Mouse (Mus musculus): Measurements from ENCODE around the gene Tm4sf20. TPM values are rescaled to one million over a fixed set of nuclear protein-coding genes. Genes with fewer than 3 reads are reported as not detected.

Gene Tm4sf20
- polyA plus RNA-seq, 1 experiment from 2014 or later: 0.21 TPM

GRCm38 (mm10) chr1:82743962-82744361 is 24.3 kb downstream of the Tm4sf20 start:
- ATAC-seq (ENCODE audit: insufficient number of reproducible peaks, low FRiP score, low TSS enrichment, low read depth): no peak
- Histone ChIP-seq H3K9ac (no peak overlapping the region), H3K4me3 (replicated peaks) (no peak overlapping the region), H3K4me2 (replicated peaks) (no peak overlapping the region), H3K27ac (replicated peaks) (no peak overlapping the region), H3K9me3 (replicated peaks) (no peaks in the 10 kb centered on the region), H3K27me3 (no peaks in the 10 kb centered on the region), H3K36me3 (peaks cover 17% of the 10 kb centered on the region), H3K4me1 (no peaks in the 10 kb centered on the region)
- WGBS: 88% methylated on average over 3 of the region's 3 CpGs

- Histone ChIP-seq H3K4me2 (replicated peaks) (no peak overlapping the region), H3K4me3 (replicated peaks) (no peak overlapping the region), H3K9me3 (replicated peaks) (no peaks in the 10 kb centered on the region), H3K36me3 (peaks cover 32% of the 10 kb centered on the region), H3K27me3 (no peaks in the 10 kb centered on the region), H3K27ac (replicated peaks) (no peak overlapping the region), H3K4me1 (no peaks in the 10 kb centered on the region), H3K9ac (no peak overlapping the region)
- WGBS: 81% methylated on average over 7 of the region's 7 CpGs
- no peak for ATAC-seq (ENCODE audit: insufficient number of reproducible peaks, low FRiP score, low TSS enrichment, low read depth)
Measured at GRCm38 (mm10) chr1:82741539-82741938, 26.7 kb downstream of the Tm4sf20 start.

GRCm38 (mm10) chr1:82738066-82738465 is 30.2 kb downstream of the Tm4sf20 start:
- no peak overlapping the region for H3K4me2 ChIP-seq (replicated peaks)
- ATAC-seq (ENCODE audit: insufficient number of reproducible peaks, low FRiP score, low TSS enrichment, low read depth): no peak
- 87% methylated on average over 1 of the region's 1 CpGs for WGBS
- H3K4me1 ChIP-seq: no peaks in the 10 kb centered on the region
- H3K9ac ChIP-seq: no peak overlapping the region
- no peaks in the 10 kb centered on the region for H3K27me3 ChIP-seq
- peaks cover 51% of the 10 kb centered on the region for H3K36me3 ChIP-seq
- H3K4me3 ChIP-seq (replicated peaks): no peak overlapping the region
- no peaks in the 10 kb centered on the region for H3K9me3 ChIP-seq (replicated peaks)
- no peak overlapping the region for H3K27ac ChIP-seq (replicated peaks)

GRCm38 (mm10) chr1:82733357-82733756 is 34.9 kb downstream of the Tm4sf20 start:
- H3K4me1 ChIP-seq: no peaks in the 10 kb centered on the region
- no peak overlapping the region for H3K27ac ChIP-seq (replicated peaks)
- H3K4me2 ChIP-seq (replicated peaks): no peak overlapping the region
- peaks cover 79% of the 10 kb centered on the region for H3K36me3 ChIP-seq
- ATAC-seq (ENCODE audit: insufficient number of reproducible peaks, low FRiP score, low TSS enrichment, low read depth): no peak
- no peak overlapping the region for H3K4me3 ChIP-seq (replicated peaks)
- WGBS: 93% methylated on average over 1 of the region's 1 CpGs
- H3K27me3 ChIP-seq: no peaks in the 10 kb centered on the region
- no peak overlapping the region for H3K9ac ChIP-seq
- H3K9me3 ChIP-seq (replicated peaks): no peaks in the 10 kb centered on the region

- 89% methylated on average over 5 of the region's 5 CpGs for WGBS
- Histone ChIP-seq H3K4me2 (replicated peaks) (no peak overlapping the region), H3K27me3 (0 out of 2 replicates have a peak, but pooled peaks cover 3% of the 10 kb centered on the region), H3K4me3 (replicated peaks) (no peak overlapping the region), H3K4me1 (peaks cover 12% of the 10 kb centered on the region), H3K9ac (no peak overlapping the region), H3K27ac (replicated peaks) (no peak overlapping the region), H3K9me3 (replicated peaks) (no peaks in the 10 kb centered on the region), H3K36me3 (peaks cover 35% of the 10 kb centered on the region)
- ATAC-seq (ENCODE audit: insufficient number of reproducible peaks, low FRiP score, low TSS enrichment, low read depth): no peak
Measured at GRCm38 (mm10) chr1:82726482-82726881, 41.8 kb downstream of the Tm4sf20 start.

- 0 out of 2 replicates have a peak, but pooled peaks cover 8% of the 10 kb centered on the region for H3K27me3 ChIP-seq
- H3K4me3 ChIP-seq (replicated peaks): peak overlapping the region; percentile 91
- peak overlapping the region; percentile 87 for H3K4me2 ChIP-seq (replicated peaks)
- WGBS: 53% methylated on average over 4 of the region's 4 CpGs
- no peak overlapping the region for H3K27ac ChIP-seq (replicated peaks)
- peak overlapping the region; percentile 98; the same call in 1 of the 2 replicates for H3K9ac ChIP-seq
- ATAC-seq (ENCODE audit: insufficient number of reproducible peaks, low FRiP score, low TSS enrichment, low read depth): no peak
- H3K9me3 ChIP-seq (replicated peaks): no peaks in the 10 kb centered on the region
- peaks cover 12% of the 10 kb centered on the region for H3K4me1 ChIP-seq
- peaks cover 29% of the 10 kb centered on the region for H3K36me3 ChIP-seq
Measured at GRCm38 (mm10) chr1:82725875-82726185, 42.4 kb downstream of the Tm4sf20 start.

GRCm38 (mm10) chr1:82725026-82725874 is 43.0 kb downstream of the Tm4sf20 start:
- under 1% methylated on average over 37 of the region's 37 CpGs for WGBS
- Histone ChIP-seq H3K9me3 (replicated peaks) (no peaks in the 10 kb centered on the region), H3K4me3 (replicated peaks) (peak overlapping the region; percentile 91), H3K4me2 (replicated peaks) (peak overlapping the region; percentile 87), H3K27ac (replicated peaks) (peak overlapping the region; percentile 84), H3K9ac (peak overlapping the region; percentile 98), H3K4me1 (peaks cover 12% of the 10 kb centered on the region), H3K27me3 (0 out of 2 replicates have a peak, but pooled peaks cover 8% of the 10 kb centered on the region), H3K36me3 (peaks cover 25% of the 10 kb centered on the region)
- ATAC-seq (ENCODE audit: insufficient number of reproducible peaks, low FRiP score, low TSS enrichment, low read depth): peak; percentile 95

- WGBS: 9% methylated on average over 38 of the region's 38 CpGs
- peak within 1 kb of the TSS; percentile 87 for H3K4me2 ChIP-seq (replicated peaks)
- H3K9ac ChIP-seq: peak within 1 kb of the TSS; percentile 98
- H3K27me3 ChIP-seq: 0 out of 2 replicates have a peak, but pooled peaks cover 8% of the 10 kb centered on the region
- peak within 1 kb of the TSS; percentile 91 for H3K4me3 ChIP-seq (replicated peaks)
- H3K36me3 ChIP-seq: peaks cover 17% of the 10 kb centered on the region
- peaks cover 12% of the 10 kb centered on the region for H3K4me1 ChIP-seq
- peak; percentile 99 for ATAC-seq (ENCODE audit: insufficient number of reproducible peaks, low FRiP score, low TSS enrichment, low read depth)
- H3K9me3 ChIP-seq (replicated peaks): no peaks in the 10 kb centered on the region
- peak within 1 kb of the TSS; percentile 84 for H3K27ac ChIP-seq (replicated peaks)
Measured at GRCm38 (mm10) chr1:82724339-82725025, 43.8 kb downstream of the Tm4sf20 start, which contains the start of gene Mff. Gene Mff, plus strand, starts transcription at chr1:82724890.

GRCm38 (mm10) chr1:82717816-82718512 is 50.3 kb downstream of the Tm4sf20 start:
- 0 out of 2 replicates have a peak, but pooled peaks cover 8% of the 10 kb centered on the region for H3K27me3 ChIP-seq
- no peak overlapping the region for H3K27ac ChIP-seq (replicated peaks)
- H3K9ac ChIP-seq: no peak overlapping the region
- ATAC-seq (ENCODE audit: insufficient number of reproducible peaks, low FRiP score, low TSS enrichment, low read depth): no peak
- H3K9me3 ChIP-seq (replicated peaks): no peaks in the 10 kb centered on the region
- no peak overlapping the region for H3K4me3 ChIP-seq (replicated peaks)
- H3K36me3 ChIP-seq: no peaks in the 10 kb centered on the region
- H3K4me1 ChIP-seq: no peaks in the 10 kb centered on the region
- H3K4me2 ChIP-seq (replicated peaks): no peak overlapping the region
- 73% methylated on average over 9 of the region's 9 CpGs for WGBS
